Mouse (Mus musculus): ENCODE measurements at regions not wholly inside any gene's neighbourhood (a gene's known extent, or its start where the extent isn't known, plus 50 kb on each side); places are given as distances from the start of the nearest gene placed in this dataset.

- Histone ChIP-seq H3K4me1 (ENCODE audit: control insufficient read depth in 2 of 2, insufficient read depth in 2 of 2, low read length in 2 of 2, poor library complexity in 1 of 2) (no peaks in the 10 kb centered on the region), H3K9me3 (ENCODE audit: control insufficient read depth, insufficient read depth, low read depth, low read length) (no peaks in the 10 kb centered on the region), H3K36me3 (ENCODE audit: control insufficient read depth, insufficient read depth, low read length, poor library complexity, severe bottlenecking) (no peaks in the 10 kb centered on the region), H3K9ac (ENCODE audit: insufficient read depth, low read depth, low read length, poor library complexity, severe bottlenecking) (no peak overlapping the region), H3K4me3 (ENCODE audit: insufficient read depth in 1 of 2, low read depth in 1 of 2, low read length in 2 of 2, poor library complexity in 1 of 2, severe bottlenecking in 1 of 2) (no peak overlapping the region), H3K27ac (ENCODE audit: insufficient read depth, low read depth, low read length, poor library complexity, severe bottlenecking) (no peak overlapping the region)
- no peak for DNase-seq (ENCODE audit: low read depth, low spot score)
- in situ Hi-C loops (cut with MboI; ENCODE audit: low sequenced_read_pairs in 2 of 2, unreplicated experiment in 2 of 2), result no loop called here
- TF ChIP-seq ZNF384 (IDR thresholded peaks at IDR 0.05; ENCODE audit: low read depth, low read length) (no peak), CHD2 (IDR thresholded peaks at IDR 0.05; ENCODE audit: low read depth, low read length) (no peak), MAFK (IDR thresholded peaks at IDR 0.05; ENCODE audit: insufficient read depth, low read depth, low read length) (no peak), ZC3H11A (IDR thresholded peaks at IDR 0.05; ENCODE audit: borderline replicate concordance, low read depth, low read length) (no peak), HCFC1 (IDR thresholded peaks at IDR 0.05; ENCODE audit: borderline replicate concordance, insufficient read depth, low read length) (no peak)
These were observed 244.5 kb upstream of the Tenm2 start for GRCm38 (mm10) chr11:37480236-37480635.

- DNase-seq (ENCODE audit: low read depth, low spot score), result no peak
- no peaks in the 10 kb centered on the region for H3K4me1 ChIP-seq (ENCODE audit: control insufficient read depth in 2 of 2, insufficient read depth in 2 of 2, low read length in 2 of 2, poor library complexity in 1 of 2)
- no peak overlapping the region for H3K27ac ChIP-seq (ENCODE audit: insufficient read depth, low read depth, low read length, poor library complexity, severe bottlenecking)
- no peak for TF ChIP-seq MAFK (IDR thresholded peaks at IDR 0.05; ENCODE audit: insufficient read depth, low read depth, low read length)
- H3K36me3 ChIP-seq (ENCODE audit: control insufficient read depth, insufficient read depth, low read length, poor library complexity, severe bottlenecking), result no peaks in the 10 kb centered on the region
- in situ Hi-C loops (cut with MboI; ENCODE audit: low sequenced_read_pairs in 2 of 2, unreplicated experiment in 2 of 2), result no loop called here
- H3K4me3 ChIP-seq (ENCODE audit: insufficient read depth in 1 of 2, low read depth in 1 of 2, low read length in 2 of 2, poor library complexity in 1 of 2, severe bottlenecking in 1 of 2), result no peak overlapping the region
- no peak overlapping the region for H3K9ac ChIP-seq (ENCODE audit: insufficient read depth, low read depth, low read length, poor library complexity, severe bottlenecking)
- no peaks in the 10 kb centered on the region for H3K9me3 ChIP-seq (ENCODE audit: control insufficient read depth, insufficient read depth, low read depth, low read length)
These were observed 243.3 kb upstream of the Tenm2 start for GRCm38 (mm10) chr11:37478970-37479482.

GRCm38 (mm10) chr11:37474068-37474467 is 238.3 kb upstream of the Tenm2 start:
- no peak overlapping the region for H3K27ac ChIP-seq (ENCODE audit: insufficient read depth, low read depth, low read length, poor library complexity, severe bottlenecking)
- DNase-seq (ENCODE audit: low read depth, low spot score), result no peak
- no peaks in the 10 kb centered on the region for H3K9me3 ChIP-seq (ENCODE audit: control insufficient read depth, insufficient read depth, low read depth, low read length)
- in situ Hi-C loops (cut with MboI; ENCODE audit: low sequenced_read_pairs in 2 of 2, unreplicated experiment in 2 of 2), result no loop called here
- no peak overlapping the region for H3K4me3 ChIP-seq (ENCODE audit: insufficient read depth in 1 of 2, low read depth in 1 of 2, low read length in 2 of 2, poor library complexity in 1 of 2, severe bottlenecking in 1 of 2)
- H3K9ac ChIP-seq (ENCODE audit: insufficient read depth, low read depth, low read length, poor library complexity, severe bottlenecking), result no peak overlapping the region
- no peaks in the 10 kb centered on the region for H3K4me1 ChIP-seq (ENCODE audit: control insufficient read depth in 2 of 2, insufficient read depth in 2 of 2, low read length in 2 of 2, poor library complexity in 1 of 2)
- H3K36me3 ChIP-seq (ENCODE audit: control insufficient read depth, insufficient read depth, low read length, poor library complexity, severe bottlenecking), result no peaks in the 10 kb centered on the region
- no peak for TF ChIP-seq ZC3H11A (IDR thresholded peaks at IDR 0.05; ENCODE audit: borderline replicate concordance, low read depth, low read length)
- TF ChIP-seq ZNF384 (IDR thresholded peaks at IDR 0.05; ENCODE audit: low read depth, low read length), result no peak
- TF ChIP-seq MAFK (IDR thresholded peaks at IDR 0.05; ENCODE audit: insufficient read depth, low read depth, low read length), result no peak
- no peak for TF ChIP-seq HCFC1 (IDR thresholded peaks at IDR 0.05; ENCODE audit: borderline replicate concordance, insufficient read depth, low read length)
- TF ChIP-seq CHD2 (IDR thresholded peaks at IDR 0.05; ENCODE audit: low read depth, low read length), result no peak

GRCm38 (mm10) chr11:37463658-37464420 is 228.1 kb upstream of the Tenm2 start:
- Histone ChIP-seq H3K9me3 (ENCODE audit: control insufficient read depth, insufficient read depth, low read depth, low read length) (no peaks in the 10 kb centered on the region), H3K27ac (ENCODE audit: insufficient read depth, low read depth, low read length, poor library complexity, severe bottlenecking) (no peak overlapping the region), H3K9ac (ENCODE audit: insufficient read depth, low read depth, low read length, poor library complexity, severe bottlenecking) (no peak overlapping the region), H3K4me3 (ENCODE audit: insufficient read depth in 1 of 2, low read depth in 1 of 2, low read length in 2 of 2, poor library complexity in 1 of 2, severe bottlenecking in 1 of 2) (no peak overlapping the region), H3K4me1 (ENCODE audit: control insufficient read depth in 2 of 2, insufficient read depth in 2 of 2, low read length in 2 of 2, poor library complexity in 1 of 2) (no peaks in the 10 kb centered on the region), H3K36me3 (ENCODE audit: control insufficient read depth, insufficient read depth, low read length, poor library complexity, severe bottlenecking) (no peaks in the 10 kb centered on the region)
- DNase-seq (ENCODE audit: low read depth, low spot score), result no peak
- TF ChIP-seq MAFK (IDR thresholded peaks at IDR 0.05; ENCODE audit: insufficient read depth, low read depth, low read length) (no peak), CHD2 (IDR thresholded peaks at IDR 0.05; ENCODE audit: low read depth, low read length) (no peak), ZNF384 (IDR thresholded peaks at IDR 0.05; ENCODE audit: low read depth, low read length) (no peak), HCFC1 (IDR thresholded peaks at IDR 0.05; ENCODE audit: borderline replicate concordance, insufficient read depth, low read length) (no peak), ZC3H11A (IDR thresholded peaks at IDR 0.05; ENCODE audit: borderline replicate concordance, low read depth, low read length) (no peak)
- in situ Hi-C loops (cut with MboI; ENCODE audit: low sequenced_read_pairs in 2 of 2, unreplicated experiment in 2 of 2), result no loop called here

Data from ES-E14 (cell line).